Mouse (Mus musculus) heart, embryonic 14.5 days (tissue): ENCODE measurements at regions not wholly inside any gene's neighbourhood (a gene's known extent, or its start where the extent isn't known, plus 50 kb on each side); places are given as distances from the start of the nearest gene placed in this dataset.

Experiments
- ATAC-seq: fragments of 200-750 bp; cut with Nextera tagmentation; 2 replicates; pipeline ENCODE4 v1.8.0; 2017; ENCODE audit warnings: low read depth, moderate TSS enrichment; ENCODE audit not compliant: insufficient number of reproducible peaks, insufficient read depth, low FRiP score
- H3K27ac ChIP-seq, 2 experiments: fragments of 200-500 bp in 1 of 2; fragments of 300-500 bp in 1 of 2; sonication (generic) in 1 of 2; replicated peaks in 1 of 2; 2 replicates each; pipeline ENCODE4 v1.5.1; 2012 to 2014; ENCODE audit warnings: low read depth in 2 of 2, low read length in 2 of 2, control low read depth in 1 of 2, mild to moderate bottlenecking in 1 of 2, mixed read lengths in 1 of 2; ENCODE audit not compliant: control insufficient read depth in 1 of 2, insufficient read depth in 1 of 2
- H3K27me3 ChIP-seq: fragments of 300-500 bp; sonication (generic); 2 replicates; pipeline ENCODE4 v1.6.1; 2014; ENCODE audit warnings: mild to moderate bottlenecking, low read length, control low read depth; ENCODE audit not compliant: control insufficient read depth, insufficient read depth
- H3K36me3 ChIP-seq: fragments of 300-500 bp; sonication (generic); 2 replicates; pipeline ENCODE4 v1.6.1; 2014; ENCODE audit warnings: mild to moderate bottlenecking, control low read depth, low read length, mixed read lengths; ENCODE audit not compliant: control insufficient read depth, insufficient read depth
- H3K4me1 ChIP-seq, 2 experiments: fragments of 200-500 bp in 1 of 2; fragments of 300-500 bp in 1 of 2; sonication (generic) in 1 of 2; 2 replicates each; pipeline ENCODE4 v1.6.1; 2012 to 2014; ENCODE audit warnings: low read length in 2 of 2, control low read depth in 1 of 2, mixed read lengths in 1 of 2; ENCODE audit not compliant: control insufficient read depth in 2 of 2, insufficient read depth in 2 of 2
- H3K4me2 ChIP-seq: fragments of 300-500 bp; sonication (generic); 2 replicates; pipeline ENCODE4 v1.6.1; 2014; ENCODE audit warnings: mild to moderate bottlenecking, low read length
- H3K4me3 ChIP-seq, 2 experiments: fragments of 200-500 bp in 1 of 2; fragments of 300-500 bp in 1 of 2; sonication (generic) in 1 of 2; 2 replicates each; pipeline ENCODE4 v1.5.1; 2012 to 2014; ENCODE audit warnings: low read length in 2 of 2, mild to moderate bottlenecking in 2 of 2, control low read depth in 1 of 2, low read depth in 1 of 2, moderate library complexity in 1 of 2; ENCODE audit not compliant: control insufficient read depth in 1 of 2, insufficient read depth in 1 of 2
- H3K9ac ChIP-seq: fragments of 300-500 bp; sonication (generic); 2 replicates; pipeline ENCODE4 v1.6.1; 2014; ENCODE audit warnings: mild to moderate bottlenecking, low read length
- H3K9me3 ChIP-seq: fragments of 300-500 bp; sonication (generic); 2 replicates; pipeline ENCODE4 v1.6.1; 2016; ENCODE audit warnings: low read length, control low read depth; ENCODE audit not compliant: control insufficient read depth
- WGBS: fragments of 180-500 bp; shearing (Covaris S2); extraction: QIAGEN DNeasy Blood & Tissue Kit; methylation state at CpG from one replicate; pipeline ENCODE4 v1.1.7; 2014; 5-methylcytosine and 5-hydroxymethylcytosine counted together

GRCm38 (mm10) chr9:101306408-101306935, 54.9 kb upstream of the Ppp2r3a start:
- Histone ChIP-seq H3K9ac (no peak overlapping the region), H3K27ac (no peak overlapping the region), H3K36me3 (no peaks in the 10 kb centered on the region), H3K4me1 (no peaks in the 10 kb centered on the region), H3K4me2 (no peak overlapping the region), H3K9me3 (no peaks in the 10 kb centered on the region), H3K4me3 (no peak overlapping the region), H3K27me3 (no peaks in the 10 kb centered on the region)
- no peak for ATAC-seq
- WGBS = 89% methylated on average over 10 of the region's 10 CpGs

DNA sequence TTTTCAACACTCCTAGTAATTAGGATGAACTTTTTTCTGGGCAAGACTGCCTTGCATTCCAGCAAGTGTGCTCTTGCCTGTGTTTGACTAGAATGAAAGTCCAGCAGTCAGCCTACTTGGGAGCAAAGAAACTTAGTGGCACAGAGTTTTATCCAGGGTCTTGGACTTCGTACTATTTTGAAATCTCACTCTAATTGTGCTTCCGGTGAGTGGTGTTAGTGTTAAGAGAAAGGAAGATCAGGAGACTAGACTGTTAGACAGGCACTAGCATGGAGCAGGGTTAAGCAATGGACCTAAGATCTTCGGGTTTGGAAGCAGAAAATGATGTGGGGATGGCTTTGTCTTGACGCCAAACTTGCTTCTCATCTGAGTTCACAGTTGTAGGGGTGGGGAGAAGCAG, 54.1 kb upstream of the Ppp2r3a start:
- Histone ChIP-seq H3K27me3 (no peaks in the 10 kb centered on the region), H3K4me2 (no peak overlapping the region), H3K4me3 (no peak overlapping the region), H3K9ac (no peak overlapping the region), H3K4me1 (no peaks in the 10 kb centered on the region), H3K27ac (no peak overlapping the region), H3K36me3 (no peaks in the 10 kb centered on the region), H3K9me3 (no peaks in the 10 kb centered on the region)
- no peak for ATAC-seq
- WGBS = 82% methylated on average over 4 of the region's 4 CpGs
